Mouse (Mus musculus): ENCODE data around the gene Exosc8.

GRCm38 (mm10) chr3:54753411-54753810, 18.2 kb upstream of the Exosc8 start:
- no peak for TF ChIP-seq CTCF (IDR thresholded peaks at IDR 0.05; ENCODE audit: borderline replicate concordance, extremely low read depth, insufficient read depth, insufficient read length)
- no peak for TF ChIP-seq POLR2A (IDR thresholded peaks at IDR 0.05; ENCODE audit: borderline replicate concordance, extremely low read depth, insufficient read depth, insufficient read length, poor library complexity, severe bottlenecking)

All from brain, embryonic 14.5 days (tissue).